Comparison of ENCODE assay signal across 20 mouse cellular contexts in genomic region chr8:31000120-31000519, GRCm38 (mm10).
"Had no signal": no experiment of that assay in that cellular context is flagged by ENCODE, and none has a peak within 500 bp of the region (broad histone marks: within the 10 kb centered on the region; RNA-seq: fewer than 3 reads in every experiment).

No protein-coding gene starts in this region.

- H3K9me3 ChIP-seq: intestine, embryonic 15.5 days; kidney, embryonic 15.5 days; limb, embryonic 13.5 days; liver, embryonic 12.5 days; liver, embryonic 15.5 days; lung, embryonic 15.5 days; midbrain, embryonic 10.5 days; midbrain, embryonic 13.5 days had no signal

- H3K4me2 ChIP-seq: intestine, embryonic 15.5 days; kidney, embryonic 15.5 days; limb, embryonic 13.5 days; liver, embryonic 12.5 days; liver, embryonic 15.5 days; lung, embryonic 15.5 days; midbrain, embryonic 13.5 days had no signal

- H3K4me1 ChIP-seq: intestine, embryonic 15.5 days; kidney, embryonic 15.5 days; liver, embryonic 12.5 days; liver, embryonic 15.5 days; lung, embryonic 15.5 days; megakaryocyte, embryonic 14.5 days had no signal

- H3K4me3 ChIP-seq: intestine, embryonic 15.5 days; kidney, embryonic 15.5 days; limb, embryonic 13.5 days; liver, embryonic 12.5 days; liver, embryonic 15.5 days; lung, embryonic 15.5 days; megakaryocyte, embryonic 14.5 days; midbrain, embryonic 10.5 days; midbrain, embryonic 13.5 days had no signal

- H3K27me3 ChIP-seq: intestine, embryonic 15.5 days; kidney, embryonic 15.5 days; limb, embryonic 13.5 days; liver, embryonic 12.5 days; liver, embryonic 15.5 days; lung, embryonic 15.5 days; megakaryocyte, embryonic 14.5 days; midbrain, embryonic 13.5 days had no signal

- H3K27ac ChIP-seq: intestine, embryonic 15.5 days; kidney, embryonic 15.5 days; limb, embryonic 13.5 days; liver, embryonic 12.5 days; liver, embryonic 15.5 days; lung, embryonic 15.5 days; midbrain, embryonic 10.5 days; midbrain, embryonic 13.5 days; stomach, postnatal 0 days had no signal

- ATAC-seq: intestine, embryonic 15.5 days; liver, embryonic 12.5 days; midbrain, embryonic 13.5 days had no signal

- H3K36me3 ChIP-seq: intestine, embryonic 15.5 days; kidney, embryonic 15.5 days; limb, embryonic 13.5 days; liver, embryonic 12.5 days; liver, embryonic 15.5 days; lung, embryonic 15.5 days; midbrain, embryonic 10.5 days; midbrain, embryonic 13.5 days had no signal

- DNase-seq: kidney, adult 11 months; kidney, adult 8-10 months; kidney, postnatal 10 days; kidney, postnatal 36 days; left cerebral cortex, postnatal 4 days; liver; lung, adult 18-20 months; lung, postnatal 10 days; lung, postnatal 36 days; thymus, postnatal 25 days had no signal

- H3K9ac ChIP-seq: intestine, embryonic 15.5 days; kidney, embryonic 15.5 days; limb, embryonic 13.5 days; liver, embryonic 12.5 days; liver, embryonic 15.5 days; lung, embryonic 15.5 days; midbrain, embryonic 13.5 days had no signal
